Mouse (Mus musculus) mouse trophoblast stem cell (cell line): ENCODE results near the gene Pla2g6.

Source experiments
- in situ Hi-C, 2 experiments: fragments of 300-500 bp; cut with MseI, MboI; formaldehyde crosslinking; loops; 2 replicates in 1 of 2; 3 replicates in 1 of 2; pipeline ENCODE4 v1.15.1; 2025

The Pla2g6 gene

DNA sequence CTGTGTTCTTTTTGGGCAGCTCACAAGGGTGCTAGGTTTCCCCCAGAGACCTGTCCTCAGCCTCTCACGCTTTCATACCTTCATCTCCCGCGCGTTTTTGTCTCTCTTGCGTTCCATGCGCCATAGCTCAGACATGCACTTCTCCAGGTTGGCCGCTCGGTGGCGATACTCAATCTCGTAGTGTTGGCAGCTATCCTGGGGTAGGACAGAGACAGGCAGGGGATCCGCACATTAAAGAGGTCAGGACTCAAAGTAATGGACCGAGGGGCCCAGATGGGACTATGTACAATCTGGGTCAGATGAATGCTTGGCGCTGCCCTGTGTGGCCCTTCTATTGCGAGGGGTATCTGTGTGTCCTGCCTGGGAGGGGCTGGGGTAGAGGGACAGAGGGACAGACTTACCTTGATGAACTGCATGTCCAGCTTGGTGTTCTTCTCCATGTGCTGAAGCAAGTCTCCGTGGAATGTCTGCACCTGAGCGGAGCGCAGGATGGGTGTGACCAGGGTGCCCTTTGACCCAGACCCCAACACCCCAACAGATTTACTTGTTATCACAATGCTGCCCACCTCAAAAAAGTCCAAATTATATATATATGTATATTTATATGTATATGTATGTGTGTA lies 57.0 kb downstream of the Pla2g6 start:
- in situ Hi-C loops: no loop called here

DNA sequence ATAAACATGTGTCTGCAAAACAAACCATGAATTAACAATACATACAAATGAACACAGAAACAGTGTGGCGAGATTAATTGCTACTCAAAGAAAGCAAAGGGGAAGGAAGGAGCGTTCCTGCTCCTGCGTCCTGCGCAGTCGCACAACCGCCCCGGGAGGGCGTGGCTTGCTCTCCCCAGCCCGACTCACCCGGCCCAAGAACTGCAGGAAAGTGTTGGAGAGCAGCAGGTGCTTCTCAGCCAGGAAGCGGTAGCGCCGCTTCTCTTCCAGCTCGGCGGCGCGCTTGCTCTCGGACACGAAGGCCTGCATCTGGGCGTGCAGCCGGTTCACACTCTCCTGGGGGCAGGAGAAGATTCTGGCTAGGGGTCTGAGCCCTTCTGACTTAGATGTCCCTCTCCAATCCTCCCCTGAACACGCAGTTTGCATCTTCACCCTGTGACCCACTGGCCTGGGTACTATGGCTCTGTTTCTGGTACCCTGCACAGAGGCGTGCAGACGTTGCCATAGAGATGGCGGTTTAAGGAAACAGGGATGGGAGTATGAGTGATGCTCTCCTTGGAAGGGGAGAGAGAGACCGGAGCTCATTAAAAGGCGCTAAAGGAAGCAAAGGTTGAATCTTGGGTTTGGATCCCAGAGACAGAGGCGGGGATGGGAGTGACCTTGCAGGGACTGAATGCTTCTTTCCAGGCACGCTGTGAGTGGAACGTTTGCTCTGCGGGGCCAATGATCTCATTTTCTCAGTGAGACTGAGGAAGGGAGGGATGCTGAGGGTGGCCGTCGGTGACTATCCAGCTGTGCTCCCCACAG lies 57.7 kb downstream of the Pla2g6 start:
- in situ Hi-C loops: no loop called here

DNA sequence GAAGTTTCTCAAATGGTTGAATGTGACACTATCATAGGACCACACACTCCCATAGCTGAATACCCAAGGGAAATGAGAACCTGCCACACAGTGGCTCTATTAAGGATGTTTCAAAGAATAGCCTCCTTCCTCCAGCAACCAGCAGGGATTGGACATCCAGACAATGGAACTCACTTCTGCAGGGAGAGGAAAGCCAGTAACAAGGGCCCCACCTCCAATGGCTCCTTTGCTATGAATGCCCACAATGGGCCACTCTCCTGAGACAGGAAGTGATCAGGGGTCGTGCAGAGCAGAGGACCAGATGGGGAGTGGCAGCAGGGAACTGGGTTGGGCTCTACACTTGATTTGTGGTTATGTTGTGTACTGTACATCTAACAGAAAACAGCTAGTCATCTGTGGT lies 59.7 kb downstream of the Pla2g6 start:
- in situ Hi-C loops: no loop called here

DNA sequence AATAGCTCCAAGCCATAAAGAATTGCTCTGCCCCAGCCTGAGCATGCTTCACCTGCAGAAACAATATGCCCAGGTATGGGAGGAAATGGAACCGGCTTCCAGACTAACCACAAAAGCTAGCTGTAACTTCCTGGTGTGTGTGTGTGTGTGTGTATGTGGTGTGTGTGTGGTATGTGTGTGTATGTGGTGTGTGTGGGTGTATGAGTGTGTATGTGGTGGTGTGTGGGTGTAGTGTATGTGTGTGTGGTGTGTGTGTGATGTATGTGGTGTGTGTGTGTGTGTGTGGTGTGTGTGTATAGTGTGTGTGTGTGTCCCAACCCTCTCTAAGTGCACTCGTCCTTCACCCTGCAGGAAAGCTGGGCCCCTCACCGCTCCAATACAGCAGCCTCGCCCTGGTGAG lies 62.8 kb downstream of the Pla2g6 start:
- in situ Hi-C loops: no loop called here

DNA sequence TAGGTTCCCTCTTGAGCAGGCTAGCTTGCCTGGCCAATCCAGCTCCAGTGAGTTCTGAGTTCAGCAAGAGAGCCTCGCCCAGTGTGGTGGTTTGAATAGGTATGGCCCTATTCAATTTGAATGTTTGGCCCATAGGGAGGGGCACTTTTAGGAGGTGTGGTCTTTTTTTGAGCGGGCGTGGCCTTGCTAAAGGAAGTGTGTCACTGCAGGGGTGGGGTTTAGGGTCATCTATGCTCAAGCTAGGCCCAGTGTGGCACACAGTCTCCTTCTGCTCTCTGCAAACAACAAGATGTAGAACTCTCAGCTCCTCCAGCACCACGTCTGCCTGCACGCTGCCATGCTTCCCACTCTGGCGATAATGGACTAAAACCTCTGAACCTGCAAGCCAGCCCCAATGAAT lies 64.5 kb downstream of the Pla2g6 start:
- in situ Hi-C loops: no loop called here

DNA sequence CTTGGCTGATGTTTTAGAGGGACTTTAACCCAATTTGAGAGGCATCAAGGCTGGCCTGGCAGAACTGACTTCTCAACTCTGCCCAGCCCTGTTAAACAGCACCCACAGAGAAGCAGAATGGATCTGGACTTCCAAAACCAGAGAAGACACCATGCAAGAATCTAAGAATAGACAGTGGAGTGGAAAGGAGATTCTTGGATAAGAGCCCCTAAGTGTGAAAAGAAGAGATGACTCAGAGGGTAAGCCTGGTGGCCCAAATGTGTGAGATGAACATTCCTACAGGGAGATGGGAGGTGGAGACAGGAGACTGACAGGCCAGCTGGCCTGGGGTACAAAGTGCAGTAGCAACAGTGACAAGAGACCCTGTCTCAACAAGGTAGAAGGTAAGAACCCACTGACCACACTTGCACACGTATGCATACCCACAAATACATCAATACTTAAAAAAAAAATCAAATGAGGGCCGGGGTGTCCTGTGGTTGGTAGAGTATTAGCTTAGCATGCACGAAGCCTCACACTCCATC lies 65.3 kb downstream of the Pla2g6 start:
- in situ Hi-C loops: no loop called here

DNA sequence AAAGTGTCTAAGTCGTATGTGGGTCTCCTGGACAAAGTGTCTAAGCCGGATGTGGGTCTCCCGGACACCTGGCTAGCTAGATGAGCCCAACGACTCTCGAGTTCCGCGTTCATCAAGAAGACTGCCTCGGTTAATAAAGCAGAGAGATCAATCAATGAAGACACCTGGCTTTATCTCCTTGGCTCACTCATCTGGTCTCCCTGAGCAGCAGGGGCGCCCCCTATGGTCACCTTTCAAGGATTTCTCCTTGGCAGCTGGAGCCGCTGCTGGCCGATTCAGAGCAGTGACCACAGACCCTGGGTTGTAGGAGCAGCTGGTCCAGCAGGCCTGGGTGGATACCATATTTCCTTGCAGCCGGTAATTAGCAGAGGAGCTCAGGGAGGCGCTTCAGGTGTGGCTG lies 65.8 kb downstream of the Pla2g6 start:
- in situ Hi-C loops: no loop called here

DNA sequence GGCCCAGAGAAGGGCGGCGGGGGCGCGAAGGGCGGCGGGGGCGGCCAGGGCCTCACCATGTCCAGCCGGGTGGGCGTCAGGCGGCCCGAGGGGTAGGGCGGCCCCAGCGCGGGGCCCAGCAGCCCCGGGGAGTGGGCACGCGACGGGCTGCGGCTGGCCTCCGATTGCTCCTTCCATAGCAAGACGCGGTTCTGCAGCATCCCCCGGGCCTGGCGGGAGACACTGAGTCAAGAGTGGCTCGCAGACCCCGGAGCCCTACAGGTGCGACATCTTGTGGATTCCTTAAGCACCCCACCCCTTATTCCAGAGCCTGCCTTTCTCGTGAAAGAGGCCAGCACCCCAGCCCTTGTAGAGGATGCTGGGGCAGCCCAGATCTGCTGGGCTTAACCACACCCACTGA lies 66.4 kb downstream of the Pla2g6 start:
- in situ Hi-C loops: no loop called here

DNA sequence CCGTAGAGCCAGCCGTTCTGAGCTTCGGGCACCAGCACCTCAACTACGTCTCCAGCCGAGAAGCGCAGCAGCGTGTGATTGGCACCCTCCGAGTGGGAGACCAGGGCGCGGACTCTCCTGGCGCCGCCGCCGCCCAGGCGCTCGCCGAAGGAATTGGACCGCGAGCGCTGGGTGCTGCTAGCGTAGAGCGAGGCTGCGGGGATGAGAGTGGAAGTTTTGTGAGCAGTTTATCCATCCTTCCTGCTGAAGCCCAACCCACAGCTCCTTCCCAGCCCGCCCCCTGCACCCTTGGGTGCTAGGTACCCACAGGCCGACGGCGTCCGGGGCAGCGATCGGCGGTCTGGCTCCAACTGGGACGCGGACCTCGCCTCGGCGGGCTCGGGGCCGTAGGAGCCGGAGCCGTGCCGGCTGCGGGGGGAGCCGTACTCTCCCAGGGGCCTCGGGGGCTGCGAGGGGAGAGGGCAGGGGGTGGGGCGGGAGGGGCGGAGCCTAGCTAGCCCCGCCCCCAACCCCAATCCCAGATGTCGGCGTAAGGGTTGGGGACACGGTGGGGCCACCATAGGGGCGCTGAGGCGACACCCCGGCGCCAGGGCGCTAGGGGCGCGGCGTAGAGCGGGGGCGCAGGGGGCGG lies 67.0 kb downstream of the Pla2g6 start:
- in situ Hi-C loops: no loop called here

DNA sequence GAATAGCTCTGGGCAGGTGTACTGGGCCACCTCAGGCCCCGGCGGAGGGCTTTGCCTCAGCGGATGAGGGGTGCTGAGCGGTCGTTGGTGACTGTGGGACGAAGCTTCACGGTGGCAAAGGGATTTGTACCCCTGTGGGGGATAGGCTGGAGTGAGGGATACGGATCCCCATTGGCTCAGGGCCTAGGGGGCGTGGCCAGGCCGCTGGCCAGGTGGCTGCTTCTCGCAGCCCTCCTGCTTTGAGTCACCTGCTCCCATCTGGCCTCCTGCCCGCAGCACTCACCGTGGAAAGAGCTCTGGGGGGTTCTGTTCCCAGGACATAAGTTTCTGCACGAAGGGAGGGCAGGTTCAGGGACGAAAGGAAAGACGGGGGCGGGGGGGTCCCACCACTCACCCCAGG lies 69.7 kb downstream of the Pla2g6 start:
- in situ Hi-C loops: no loop called here

DNA sequence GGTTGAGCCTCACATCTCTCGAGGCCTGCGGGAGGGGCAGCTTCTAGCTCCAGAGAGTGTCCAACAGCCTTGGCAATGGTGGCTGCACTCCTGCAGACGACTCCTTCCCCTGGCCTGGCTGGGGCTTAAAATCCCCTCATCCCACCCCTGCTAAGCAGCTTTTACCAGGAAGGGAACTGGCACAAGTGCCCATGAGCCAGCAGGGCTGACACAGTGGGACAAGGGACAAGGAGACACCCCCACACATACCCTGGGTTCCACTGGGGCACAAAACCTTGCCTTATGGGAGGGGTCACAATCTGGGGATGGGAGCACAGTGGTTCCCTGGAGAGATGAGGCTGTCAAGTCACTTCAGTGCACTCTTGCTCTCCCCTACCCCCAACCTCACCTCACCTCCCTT lies 73.5 kb downstream of the Pla2g6 start, which contains the start of gene Slc16a8:
Gene Slc16a8, minus strand, starts transcription at position 101 of the 400 bp plus-strand sequence.
- in situ Hi-C loops: no loop called here

DNA sequence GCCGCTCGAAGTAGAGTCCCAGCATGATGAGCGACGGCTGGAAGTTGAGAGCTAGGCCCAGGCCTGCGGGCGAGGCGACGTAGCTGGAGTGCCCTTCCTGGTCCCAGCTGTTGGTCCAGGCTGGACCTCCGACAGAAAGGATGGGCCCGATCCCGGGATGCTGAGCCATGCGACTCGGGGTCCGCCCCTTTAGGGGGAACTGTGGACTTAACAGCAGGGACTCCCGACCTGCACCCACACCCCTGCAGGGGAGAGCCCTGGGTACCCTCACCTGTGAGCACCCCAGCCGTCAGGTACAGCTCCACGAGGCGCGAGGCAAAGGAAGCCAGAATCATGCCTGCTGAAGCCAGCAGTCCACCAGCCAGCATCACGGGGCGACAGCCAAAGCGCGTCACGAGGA lies 75.6 kb downstream of the Pla2g6 start:
- in situ Hi-C loops: no loop called here

DNA sequence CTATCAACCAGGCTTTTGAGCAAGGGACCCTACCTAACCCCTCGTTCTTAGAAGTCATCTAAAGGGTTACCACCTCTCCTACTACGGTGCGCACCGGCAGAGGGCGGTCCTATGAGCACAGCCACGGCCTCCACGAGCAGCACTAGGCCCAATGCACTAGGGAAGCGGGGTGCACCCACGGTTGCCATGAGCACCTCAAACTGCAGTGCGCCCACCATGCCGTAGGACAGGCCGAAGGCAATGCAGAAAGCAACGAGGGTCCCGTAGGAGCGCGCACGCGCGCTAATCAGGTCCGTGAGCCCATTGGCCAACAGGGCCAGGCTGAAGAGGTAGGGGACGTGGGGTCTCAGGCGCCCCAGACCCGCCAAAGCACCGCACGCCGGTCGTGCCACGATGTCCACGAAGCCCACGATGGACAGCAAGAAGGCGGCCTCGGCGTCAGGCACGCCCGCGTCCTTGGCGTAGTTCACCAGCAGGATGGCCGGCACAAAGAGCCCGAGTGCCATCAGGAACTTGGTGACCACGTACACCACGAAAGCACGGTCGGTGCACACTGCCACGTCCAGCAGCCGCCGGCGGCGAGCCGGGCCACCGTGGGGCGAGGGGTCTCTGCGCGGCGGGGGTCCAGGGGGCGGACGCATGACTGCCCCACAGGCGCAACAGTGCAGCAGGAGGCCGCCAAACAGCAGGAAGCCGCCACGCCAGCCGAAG lies 76.3 kb downstream of the Pla2g6 start:
- in situ Hi-C loops: no loop called here

DNA sequence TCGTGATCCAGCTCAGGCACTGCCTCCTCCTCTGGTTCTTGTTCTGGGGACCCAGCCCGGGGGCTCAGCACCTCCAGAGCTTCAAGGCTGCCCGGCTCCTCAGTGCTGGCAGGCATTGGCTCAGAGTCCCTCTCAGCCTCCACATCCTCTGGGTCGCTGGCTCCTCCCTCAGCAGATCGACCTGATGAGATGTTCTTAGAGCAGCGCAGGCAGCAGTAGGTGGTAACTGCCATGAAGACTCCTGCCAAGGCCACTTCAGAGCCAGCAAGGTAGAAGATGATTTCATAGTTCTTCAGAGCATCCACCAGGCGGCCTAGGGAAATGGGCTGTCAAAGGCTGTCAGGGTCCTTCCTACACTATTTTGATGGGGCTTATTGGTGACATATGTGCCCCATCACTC lies 77.0 kb downstream of the Pla2g6 start:
- in situ Hi-C loops: no loop called here

DNA sequence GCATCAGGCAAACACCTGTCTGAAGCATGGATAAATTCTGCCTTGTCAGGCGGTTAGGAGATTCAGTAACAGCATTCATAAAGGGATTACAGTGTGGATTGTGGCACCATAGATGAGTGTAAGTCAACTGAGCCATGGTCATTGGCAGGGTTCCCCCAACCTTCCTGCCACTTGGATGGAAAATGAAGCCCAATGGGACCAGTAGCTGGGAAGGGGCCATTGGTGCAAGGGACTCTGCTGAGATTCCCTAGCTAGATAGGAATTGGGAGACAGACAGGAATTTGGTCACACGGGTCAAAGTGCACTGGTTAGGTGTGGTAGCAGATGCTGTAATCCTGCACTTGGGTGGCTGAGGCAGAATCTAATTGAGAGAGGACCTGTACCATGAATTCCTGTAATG lies 78.0 kb downstream of the Pla2g6 start:
- in situ Hi-C loops: no loop called here

DNA sequence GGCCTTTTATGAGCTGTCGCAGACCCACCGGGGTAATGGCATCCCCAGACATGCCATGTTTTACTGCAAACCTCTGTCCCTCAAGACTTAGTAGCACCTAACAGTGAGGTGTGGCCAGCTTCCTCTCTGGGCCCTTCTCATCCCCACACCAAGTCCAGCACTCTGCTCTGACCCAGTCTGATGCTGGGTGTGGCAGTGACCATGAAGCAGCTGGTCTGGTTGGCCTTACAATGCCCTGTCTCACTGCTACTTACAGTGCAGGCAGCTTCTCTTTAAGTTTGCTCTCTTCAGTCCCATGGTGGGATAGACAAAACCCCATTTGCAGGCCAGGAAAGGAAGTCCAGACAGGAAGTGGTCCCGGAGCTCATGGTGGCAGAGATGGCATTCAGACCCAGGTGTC lies 82.9 kb downstream of the Pla2g6 start:
- in situ Hi-C loops: no loop called here

DNA sequence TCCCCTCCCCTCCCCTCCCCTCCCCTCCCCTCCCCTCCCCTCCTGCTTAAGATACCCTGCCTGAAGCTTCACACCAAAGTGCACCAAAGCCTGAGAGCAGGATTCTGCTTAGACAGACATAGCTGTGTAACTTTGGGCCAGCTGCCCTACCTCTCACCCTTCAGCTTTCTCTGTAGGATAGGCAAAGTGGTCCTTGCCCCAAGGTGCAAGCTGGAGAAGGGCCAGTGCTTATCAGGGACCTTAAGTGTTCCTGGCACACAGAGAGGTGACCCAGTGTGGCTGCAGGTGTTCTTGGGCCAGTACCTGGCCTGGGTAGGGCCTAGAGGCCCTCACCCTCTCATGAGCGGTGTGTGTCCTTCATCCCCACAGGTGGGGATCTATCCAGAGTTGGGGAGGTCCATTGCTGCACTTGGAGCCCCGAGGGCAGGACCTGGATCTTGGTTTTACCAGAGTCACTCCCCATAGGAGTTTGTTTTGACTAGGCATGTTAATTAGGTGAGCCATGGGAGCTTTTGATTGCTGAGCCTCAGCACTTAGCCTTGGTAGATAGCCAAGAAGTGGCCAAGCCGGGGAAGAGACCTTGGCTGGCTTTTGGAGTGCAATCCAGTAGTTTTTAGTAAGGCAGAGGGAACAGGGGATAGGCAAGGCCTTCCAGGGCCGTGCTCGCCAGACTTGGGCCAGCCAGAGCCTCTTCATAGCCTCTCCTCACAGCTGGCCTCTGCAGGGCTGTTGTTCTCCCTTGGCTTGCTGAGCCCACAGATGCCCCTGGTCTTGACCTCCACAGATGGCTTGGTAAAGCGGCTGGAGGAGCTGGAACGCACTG lies 83.9 kb downstream of the Pla2g6 start:
- in situ Hi-C loops: no loop called here

DNA sequence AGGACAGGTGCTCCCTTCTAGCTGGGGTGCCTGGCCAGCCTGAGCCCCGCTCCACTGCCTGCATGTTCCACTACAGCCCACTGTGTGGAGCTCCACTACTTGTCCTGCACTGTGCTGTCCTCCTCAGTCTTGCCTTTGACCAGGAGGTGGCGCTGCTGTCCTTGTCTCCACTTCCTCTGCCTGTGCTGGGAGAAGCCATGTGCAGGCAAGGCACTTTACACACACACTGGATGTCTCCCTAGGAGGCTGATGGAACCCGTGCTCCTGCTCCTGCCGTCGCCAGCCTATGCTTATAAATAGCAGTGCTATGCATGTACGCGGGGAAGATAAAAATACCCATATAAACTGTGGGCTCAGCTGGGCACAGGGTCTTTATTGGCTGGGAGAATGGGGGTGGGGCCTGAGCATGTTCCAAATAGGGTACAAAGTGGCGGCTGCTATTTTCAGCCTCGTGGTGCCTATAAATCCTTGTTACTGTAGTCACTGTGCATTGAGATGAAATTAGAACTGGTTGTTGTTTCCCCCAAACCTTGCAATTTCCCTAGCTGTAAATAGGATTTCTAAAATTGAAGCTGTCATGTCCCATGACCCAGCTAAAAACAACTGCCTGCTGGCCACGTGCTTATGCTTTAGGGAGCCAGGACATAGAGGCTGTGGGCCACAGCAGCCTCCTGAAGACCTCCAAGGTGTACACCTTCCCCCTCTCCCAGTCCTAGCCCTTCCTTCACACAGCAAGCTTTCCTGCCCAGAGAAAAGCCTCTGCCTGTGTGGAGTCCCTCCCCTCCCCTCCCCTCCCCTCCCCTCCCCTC lies 84.8 kb downstream of the Pla2g6 start:
- in situ Hi-C loops: no loop called here

DNA sequence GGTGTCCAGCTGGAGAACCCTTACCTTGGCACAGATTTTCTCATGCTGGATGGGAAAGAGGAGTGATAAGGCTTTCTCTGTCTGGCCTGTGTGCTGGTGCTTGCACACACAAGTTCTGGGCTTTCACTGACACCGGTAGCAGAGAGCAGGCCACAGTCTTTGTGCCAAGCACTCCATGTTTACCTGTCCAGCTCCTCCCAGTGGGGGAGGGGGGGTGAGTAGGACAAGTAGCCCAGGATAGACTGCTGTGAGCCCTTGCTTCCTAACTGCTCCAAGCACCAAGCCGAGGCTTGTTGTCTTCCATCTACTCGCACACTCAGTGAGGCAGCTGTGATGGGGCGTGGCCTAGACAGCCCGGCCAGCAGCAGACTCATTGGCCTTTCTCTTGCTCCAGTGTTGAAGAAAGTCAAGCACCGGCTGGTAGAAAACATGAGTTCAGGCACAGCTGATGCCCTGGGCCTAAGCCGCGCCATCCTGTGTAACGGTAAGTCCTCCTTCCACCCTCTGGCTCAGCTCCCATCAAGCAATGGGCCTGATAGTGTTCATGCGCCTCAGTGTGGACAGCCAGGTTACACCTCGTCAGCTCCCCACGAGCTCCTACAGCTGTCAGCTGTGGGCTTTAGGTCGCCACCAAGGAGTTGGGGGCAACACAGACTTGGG lies 85.5 kb downstream of the Pla2g6 start:
- in situ Hi-C loops: no loop called here

DNA sequence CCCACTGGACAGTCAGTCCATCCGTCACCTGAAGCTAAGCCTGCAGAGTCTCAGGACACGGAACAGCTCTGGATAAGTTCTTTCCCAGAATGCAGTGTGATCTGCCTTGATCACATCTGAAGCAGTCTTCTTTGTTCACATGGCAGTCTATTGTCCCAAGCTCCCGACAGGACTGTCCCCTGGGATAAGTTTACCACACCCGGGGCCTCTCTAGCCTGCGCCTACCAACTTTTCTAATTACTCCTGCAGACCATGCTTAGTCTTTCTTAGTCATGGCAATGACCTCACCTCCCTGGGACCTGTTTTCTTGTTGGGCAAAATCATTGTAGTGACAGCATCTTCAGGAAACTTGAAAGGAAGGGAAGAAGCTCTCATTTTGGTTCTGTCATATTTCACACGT lies 90.2 kb downstream of the Pla2g6 start:
- in situ Hi-C loops: no loop called here
